Mouse (Mus musculus) small intestine, adult 2 months (tissue): ENCODE data around the gene Col1a1. TPM values are rescaled to one million over a fixed set of nuclear protein-coding genes. Genes with fewer than 3 reads are reported as not detected.

Source experiments
- H3K27ac ChIP-seq: fragments of 200-500 bp; 2 replicates; pipeline ENCODE4 v1.5.1; 2012; ENCODE audit warnings: low read depth, low read length, control low read depth, inconsistent platforms; ENCODE audit not compliant: insufficient read depth
- H3K27me3 ChIP-seq: fragments of 200-500 bp; 2 replicates; pipeline ENCODE4 v1.6.1; 2012; ENCODE audit warnings: mild to moderate bottlenecking, moderate library complexity, low read length, inconsistent platforms; ENCODE audit not compliant: control insufficient read depth, insufficient read depth
- H3K36me3 ChIP-seq: fragments of 200-500 bp; 2 replicates; pipeline ENCODE4 v1.6.1; 2012; ENCODE audit warnings: mild to moderate bottlenecking, low read length, control low read depth, inconsistent platforms; ENCODE audit not compliant: control insufficient read depth, insufficient read depth
- H3K4me1 ChIP-seq: fragments of 200-500 bp; 2 replicates; pipeline ENCODE4 v1.6.1; 2012; ENCODE audit warnings: low read length, inconsistent platforms, mixed read lengths; ENCODE audit not compliant: control insufficient read depth, insufficient read depth, insufficient read length
- H3K4me3 ChIP-seq: fragments of 200-500 bp; 2 replicates; pipeline ENCODE4 v1.5.1; 2012; ENCODE audit warnings: low read depth, mild to moderate bottlenecking, control low read depth, inconsistent platforms, low read length, moderate library complexity
- CTCF ChIP-seq: fragments of 200-500 bp; IDR thresholded peaks from 2 replicates; pipeline ENCODE4 v1.5.1; 2012; ENCODE audit warnings: low read depth, mild to moderate bottlenecking, control low read depth, inconsistent platforms, low read length, moderate library complexity, mixed read lengths; ENCODE audit not compliant: insufficient replicate concordance, insufficient read length; ENCODE audit errors: extremely low read depth
- POLR2A ChIP-seq: fragments of 200-500 bp; IDR thresholded peaks from 2 replicates; pipeline ENCODE4 v1.6.1; 2012; ENCODE audit warnings: low read depth, mild to moderate bottlenecking, control low read depth, inconsistent platforms, low read length, moderate library complexity
- WGBS: fragments of 180-500 bp; shearing (Covaris S2); methylation state at CpG from one replicate; pipeline ENCODE4 v1.1.7; 2018; 5-methylcytosine and 5-hydroxymethylcytosine counted together
- polyA plus RNA-seq: library from polyadenylated mRNA; depleted of rRNA; stranded (reverse); fragments of >200 nt; gene quantifications from 2 replicates; pipeline ENCODE4 v1.2.3, GENCODE M21; 2012; rRNA removed

The Col1a1 gene
- polyA plus RNA-seq, 1 experiment: 51.1 TPM

DNA sequence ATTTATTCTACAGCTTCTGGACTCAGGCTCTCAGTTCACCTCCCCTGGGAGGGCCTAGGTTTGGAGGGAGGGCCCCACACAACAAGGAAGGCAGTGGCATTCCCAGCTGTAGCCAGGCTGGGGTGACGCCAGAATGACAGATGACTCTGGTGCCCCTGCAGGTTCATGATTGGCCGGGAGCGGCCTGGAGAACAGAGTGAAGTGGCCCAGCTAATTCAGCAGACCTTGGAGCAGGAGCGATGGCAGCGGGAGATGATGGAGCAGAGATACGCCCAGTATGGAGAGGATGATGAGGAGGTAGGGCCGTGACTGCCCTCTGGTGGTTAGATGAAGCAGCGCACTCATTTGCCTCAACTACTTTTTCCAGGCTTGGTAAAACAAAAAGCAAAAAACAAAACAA, 65.0 kb downstream of the Col1a1 start:
- no peaks in the 10 kb centered on the region for H3K27me3 ChIP-seq
- H3K4me3 ChIP-seq: no peak overlapping the region
- H3K27ac ChIP-seq: peak overlapping the region; percentile 27; the same call in 1 of the 2 replicates
- TF ChIP-seq CTCF: peak; percentile 93; the same call in 1 of the 2 replicates
- no peak for TF ChIP-seq POLR2A
- 5% methylated on average over 8 of the region's 8 CpGs for WGBS
- H3K36me3 ChIP-seq: peaks cover 53% of the 10 kb centered on the region
- peaks cover 30% of the 10 kb centered on the region for H3K4me1 ChIP-seq

DNA sequence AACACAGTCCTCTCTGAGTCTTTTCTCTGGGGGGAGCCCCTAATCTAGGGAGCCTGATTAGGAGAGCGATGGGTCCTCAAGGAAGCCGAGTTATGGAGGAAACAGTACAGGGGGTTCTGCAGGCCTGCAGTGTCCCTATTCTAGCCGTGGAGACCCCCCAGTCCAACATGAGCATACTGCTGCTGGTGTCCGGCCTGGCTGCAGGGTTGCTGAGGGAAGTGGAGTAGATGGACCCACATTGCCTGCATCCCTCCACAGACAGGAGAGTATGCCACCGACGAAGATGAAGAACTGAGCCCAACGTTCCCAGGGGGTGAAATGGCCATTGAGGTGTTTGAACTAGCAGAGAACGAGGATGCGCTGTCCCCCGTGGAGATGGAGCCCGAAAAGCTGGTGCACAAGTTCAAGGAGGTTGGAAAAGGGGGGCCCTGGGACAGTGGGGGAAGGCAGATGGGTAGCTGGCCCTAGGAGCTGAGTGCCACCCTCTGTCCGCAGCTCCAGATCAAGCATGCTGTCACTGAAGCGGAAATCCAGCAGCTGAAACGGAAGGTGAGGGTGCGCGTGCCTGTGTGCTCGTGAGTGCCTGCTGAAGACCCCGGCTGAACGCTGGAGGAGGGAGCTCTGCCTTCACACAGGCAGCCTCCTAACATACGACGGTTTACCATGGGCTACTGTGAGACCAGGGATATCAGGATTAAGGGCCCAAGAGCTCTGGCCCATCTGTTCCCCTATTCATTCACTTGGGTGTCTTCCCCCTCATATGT, 65.7 kb downstream of the Col1a1 start:
- peaks cover 24% of the 10 kb centered on the region for H3K4me1 ChIP-seq

More for the DNA sequence above, 65.7 kb downstream of the Col1a1 start:
- no peaks in the 10 kb centered on the region for H3K27me3 ChIP-seq
- WGBS: 89% methylated on average over 21 of the region's 21 CpGs
- no peak overlapping the region for H3K27ac ChIP-seq
- no peak for TF ChIP-seq POLR2A
- no peak for TF ChIP-seq CTCF
- H3K4me3 ChIP-seq: no peak overlapping the region
- H3K36me3 ChIP-seq: peaks cover 48% of the 10 kb centered on the region

Other genes with a start within 250 kb of the Col1a1 start
- not detected in 2 replicates for gene Gm11541, start 231.7 kb upstream of the Col1a1 start, polyA plus RNA-seq
- gene Cdc34b, start 194.4 kb upstream of the Col1a1 start, polyA plus RNA-seq: 0.13 TPM in 1 of 2 replicates, not detected in the other
- gene Tmem92, start 153.5 kb upstream of the Col1a1 start, polyA plus RNA-seq: 0.10 TPM in 1 of 2 replicates, not detected in the other
- 0.14 TPM in 1 of 2 replicates, not detected in the other for gene Hils1, start 31.4 kb downstream of the Col1a1 start, polyA plus RNA-seq
- gene Sgca, start 40.1 kb downstream of the Col1a1 start, polyA plus RNA-seq: 1.7 and 3.7 TPM in 2 replicates
- 17.0 and 29.4 TPM in 2 replicates for gene Ppp1r9b, start 54.8 kb downstream of the Col1a1 start, polyA plus RNA-seq
- 3.3 and 7.2 TPM in 2 replicates for gene Samd14, start 73.7 kb downstream of the Col1a1 start, polyA plus RNA-seq
- gene Pdk2, start 105.1 kb downstream of the Col1a1 start, polyA plus RNA-seq: 67.7 and 167 TPM in 2 replicates
- 91.0 and 156 TPM in 2 replicates for gene Itga3, start 140.6 kb downstream of the Col1a1 start, polyA plus RNA-seq
- 0.13 and 0.33 TPM in 2 replicates for gene Dlx3, start 183.9 kb downstream of the Col1a1 start, polyA plus RNA-seq
- gene Dlx4, start 210.0 kb downstream of the Col1a1 start, polyA plus RNA-seq: not detected in 2 replicates